ENCODE assay signal across 8 mouse cellular contexts in the genomic region with DNA sequence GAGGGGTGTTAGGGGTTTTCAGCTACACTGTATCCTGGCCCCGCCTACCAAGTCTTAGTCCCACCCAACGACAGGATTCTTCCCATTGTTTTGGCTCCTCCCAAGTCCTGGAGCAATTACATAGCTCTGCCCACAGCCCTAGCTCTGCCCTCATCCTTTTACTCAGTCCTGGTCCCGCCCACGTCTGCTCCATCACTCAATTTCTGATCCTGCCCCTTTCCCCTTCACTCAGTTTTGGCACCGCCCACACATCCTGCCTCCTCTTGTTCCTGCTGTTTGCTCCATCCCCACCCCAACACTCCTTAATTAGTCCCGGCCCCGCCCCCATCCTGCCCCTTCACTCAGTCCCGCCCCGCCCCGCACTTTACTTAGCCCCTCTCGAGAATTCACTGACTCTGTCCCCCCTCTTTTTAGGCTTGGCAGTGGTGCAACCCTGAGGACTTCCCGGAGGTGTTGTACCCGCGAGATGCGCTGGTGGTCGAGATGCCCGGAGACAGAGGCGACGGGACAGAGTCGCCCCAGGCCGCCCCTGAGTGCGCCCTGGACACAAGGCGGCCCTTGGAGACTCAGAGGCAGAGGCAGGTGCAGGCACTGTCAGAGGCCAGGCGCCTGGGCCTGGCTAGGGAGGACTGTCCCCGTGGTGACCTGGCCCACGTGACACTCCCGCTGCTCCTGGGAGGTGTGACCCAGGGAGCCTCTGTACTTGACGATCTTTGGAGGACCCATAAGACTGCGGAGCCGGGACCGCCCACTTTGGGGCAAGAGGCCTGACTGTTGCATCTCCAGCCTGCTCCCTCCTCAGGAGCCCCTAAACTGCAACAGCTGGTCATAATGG. TPM values are rescaled to one million over a fixed set of nuclear protein-coding genes. Genes with fewer than 3 reads are reported as not detected.
DNase-seq lines count a peak whose midpoint lies in the region; ATAC-seq and TF ChIP-seq lines count a peak whose summit lies in the region.

No protein-coding gene starts in this region.

- peak overlapping the region; percentile 55 for H3K4me3 ChIP-seq in gastrocnemius, adult 2 months
- H3K4me3 ChIP-seq in hindbrain, embryonic 15.5 days = no peak overlapping the region
- H3K4me3 ChIP-seq in neural tube, embryonic 12.5 days = no peak overlapping the region
- no peak overlapping the region for H3K4me3 ChIP-seq in layer of hippocampus, adult 2 months

- peak overlapping the region; percentile 74 for H3K27ac ChIP-seq in gastrocnemius, adult 2 months
- no peak overlapping the region for H3K27ac ChIP-seq in hindbrain, embryonic 15.5 days (replicated peaks)
- no peak overlapping the region for H3K27ac ChIP-seq in neural tube, embryonic 12.5 days
- H3K27ac ChIP-seq in layer of hippocampus, adult 2 months = no peak overlapping the region

- H3K9me3 ChIP-seq in hindbrain, embryonic 15.5 days = no peaks in the 10 kb centered on the region
- 0 out of 2 replicates have a peak, but pooled peaks cover 7% of the 10 kb centered on the region for H3K9me3 ChIP-seq in neural tube, embryonic 12.5 days

- intact Hi-C loops in gastrocnemius, adult 2 months (cut with DNase I) = loop anchor here (2.0 kb wide), 1 partner anchor 48 kb away; no protein-coding TSS in a partner anchor

- H3K9ac ChIP-seq in hindbrain, embryonic 15.5 days = no peak overlapping the region
- H3K9ac ChIP-seq in neural tube, embryonic 12.5 days = no peak overlapping the region

- H3K36me3 ChIP-seq in hindbrain, embryonic 15.5 days = no peaks in the 10 kb centered on the region
- no peaks in the 10 kb centered on the region for H3K36me3 ChIP-seq in neural tube, embryonic 12.5 days

- peaks cover 34% of the 10 kb centered on the region for H3K27me3 ChIP-seq in hindbrain, embryonic 15.5 days
- peaks cover 35% of the 10 kb centered on the region for H3K27me3 ChIP-seq in neural tube, embryonic 12.5 days (replicated peaks)

- peaks cover 5% of the 10 kb centered on the region for H3K4me1 ChIP-seq in hindbrain, embryonic 15.5 days (replicated peaks)
- H3K4me1 ChIP-seq in neural tube, embryonic 12.5 days = peaks cover 8% of the 10 kb centered on the region; the same call in 1 of the 2 replicates

- WGBS in hindbrain, embryonic 15.5 days = 3% methylated on average over 31 of the region's 31 CpGs
- WGBS in neural tube, embryonic 12.5 days = 3% methylated on average over 31 of the region's 31 CpGs

- peak; percentile 36 for DNase-seq in thymus, postnatal 4 days
- DNase-seq in thymus, adult 18-20 months = no peak
- DNase-seq in gastrocnemius, adult 2 months = peak; percentile 75
- DNase-seq in liver (peak; percentile 70), adipocyte (ENCODE audit: low spot score) (no peak)
- no peak for DNase-seq in layer of hippocampus, adult 2 months (ENCODE audit: low spot score in 2 of 2)

- TF ChIP-seq CTCF in gastrocnemius, adult 2 months (IDR thresholded peaks at IDR 0.05) = no peak
- TF ChIP-seq CTCF in layer of hippocampus, adult 2 months (conservative IDR thresholded peaks at IDR 0.05) = no peak

- H3K4me2 ChIP-seq in hindbrain, embryonic 15.5 days = no peak overlapping the region
- H3K4me2 ChIP-seq in neural tube, embryonic 12.5 days (replicated peaks) = peak overlapping the region; percentile 31

- peak; percentile 40; the same call in 1 of the 2 replicates for ATAC-seq in hindbrain, embryonic 15.5 days (ENCODE audit: low FRiP score, low read depth)
- peak; percentile 75 for ATAC-seq in neural tube, embryonic 12.5 days (ENCODE audit: low FRiP score, low read depth)

RNA-seq across cellular contexts. Expression of gene Il12rb1, which starts 12.1 kb away (rescaled TPM):
- not detected for total RNA-seq in gastrocnemius, adult 2 months (2021)
- polyA plus RNA-seq in hindbrain, embryonic 15.5 days (2015; fragmentation: Nextera tagmentation; extraction: Ambion mirVana) = 0.14 TPM in 1 of 2 replicates, not detected in the other
- polyA plus RNA-seq in neural tube, embryonic 12.5 days (2016; fragmentation: Nextera tagmentation; extraction: Ambion mirVana) = not detected in 2 replicates
- total RNA-seq in layer of hippocampus, adult 2 months (2021) = 1 to 10 TPM in 1 of 2 experiments, under 1 TPM in 1; 0.61 to 1.1 TPM

RNA-seq across cellular contexts. Expression of gene Mast3, which starts 15.5 kb away (rescaled TPM):
- total RNA-seq in gastrocnemius, adult 2 months (2021) = 1 to 10 TPM; 2.7 to 3.6 TPM
- polyA plus RNA-seq in hindbrain, embryonic 15.5 days (2015; fragmentation: Nextera tagmentation; extraction: Ambion mirVana) = 21.2 and 25.1 TPM in 2 replicates
- 15.9 and 17.4 TPM in 2 replicates for polyA plus RNA-seq in neural tube, embryonic 12.5 days (2016; fragmentation: Nextera tagmentation; extraction: Ambion mirVana)
- total RNA-seq in layer of hippocampus, adult 2 months (2021) = 100 to 1,000 TPM; 468 to 473 TPM

RNA-seq across cellular contexts. Expression of gene Arrdc2, which starts 19.2 kb away (rescaled TPM):
- 100 to 1,000 TPM in 1 of 2 experiments, 10 to 100 TPM in 1; 66.5 to 182 TPM for total RNA-seq in gastrocnemius, adult 2 months (2021)
- polyA plus RNA-seq in hindbrain, embryonic 15.5 days (2015; fragmentation: Nextera tagmentation; extraction: Ambion mirVana) = 7.8 and 8.0 TPM in 2 replicates
- polyA plus RNA-seq in neural tube, embryonic 12.5 days (2016; fragmentation: Nextera tagmentation; extraction: Ambion mirVana) = 9.7 and 10.2 TPM in 2 replicates
- 10 to 100 TPM; 13.8 to 20.9 TPM for total RNA-seq in layer of hippocampus, adult 2 months (2021)

RNA-seq across cellular contexts. Expression of gene Kcnn1, which starts 42.7 kb away (rescaled TPM):
- 10 to 100 TPM; 18.1 to 21.5 TPM for total RNA-seq in gastrocnemius, adult 2 months (2021)
- 19.2 and 19.8 TPM in 2 replicates for polyA plus RNA-seq in hindbrain, embryonic 15.5 days (2015; fragmentation: Nextera tagmentation; extraction: Ambion mirVana)
- polyA plus RNA-seq in neural tube, embryonic 12.5 days (2016; fragmentation: Nextera tagmentation; extraction: Ambion mirVana) = 24.8 and 26.4 TPM in 2 replicates
- 10 to 100 TPM; 17.4 to 18.3 TPM for total RNA-seq in layer of hippocampus, adult 2 months (2021)

RNA-seq across cellular contexts. Expression of gene Pik3r2, which starts 43.8 kb away (rescaled TPM):
- total RNA-seq in gastrocnemius, adult 2 months (2021) = 10 to 100 TPM; 13.9 to 16.2 TPM
- polyA plus RNA-seq in hindbrain, embryonic 15.5 days (2015; fragmentation: Nextera tagmentation; extraction: Ambion mirVana) = 104 and 113 TPM in 2 replicates
- polyA plus RNA-seq in neural tube, embryonic 12.5 days (2016; fragmentation: Nextera tagmentation; extraction: Ambion mirVana) = 84.0 and 84.6 TPM in 2 replicates
- total RNA-seq in layer of hippocampus, adult 2 months (2021) = 100 to 1,000 TPM; 160 to 169 TPM

Comparison
In these comparisons a context has a peak if more than half of its experiments do, and no peak if none do; other contexts are left out.
1. DNase-seq: peak in thymus, postnatal 4 days (single experiment), gastrocnemius, adult 2 months (single experiment) and liver (single experiment); none in thymus, adult 18-20 months (0 of 2), adipocyte (single experiment) and layer of hippocampus, adult 2 months (0 of 2).
2. RNA of gene Mast3, which starts 15.5 kb away (total RNA-seq): 468 to 473 TPM in layer of hippocampus, adult 2 months; 2.7 to 3.6 TPM in gastrocnemius, adult 2 months; every median in the first group is over 100 times any median in the second.